Mouse (Mus musculus) heart, postnatal 14 days (tissue): Measurements from ENCODE around the gene Ccl19. TPM values are rescaled to one million over a fixed set of nuclear protein-coding genes. Genes with fewer than 3 reads are reported as not detected.
"Not testable (repeated sequence)": the region's sequence is repeated elsewhere in the genome, so short reads cannot be mapped to it uniquely, and the experiment has no call there.

Experiments used
- DNase-seq, 2 experiments: peaks; one replicate each; pipeline ENCODE4 v3.0.0; 2021 to 2022
- intact Hi-C: fragments of 180-260 bp; cut with DNase I; formaldehyde crosslinking; loops from one replicate; pipeline ENCODE4 v1.15.1; 2025
- long read RNA-seq, 2 experiments: library from polyadenylated mRNA; stranded (forward); transcript quantifications; one replicate each; pipeline ENCODE4 v2.0.0; 2021
- total RNA-seq, 2 experiments: library from RNA; stranded (reverse); gene quantifications; 2 replicates each; pipeline ENCODE4 v1.2.3; 2021

The Ccl19 gene
- total RNA-seq, result under 1 TPM; 0.50 to 0.66 TPM
- long read RNA-seq, experiment 1, result 0 reads
- long read RNA-seq, experiment 2, result 0 reads

DNA sequence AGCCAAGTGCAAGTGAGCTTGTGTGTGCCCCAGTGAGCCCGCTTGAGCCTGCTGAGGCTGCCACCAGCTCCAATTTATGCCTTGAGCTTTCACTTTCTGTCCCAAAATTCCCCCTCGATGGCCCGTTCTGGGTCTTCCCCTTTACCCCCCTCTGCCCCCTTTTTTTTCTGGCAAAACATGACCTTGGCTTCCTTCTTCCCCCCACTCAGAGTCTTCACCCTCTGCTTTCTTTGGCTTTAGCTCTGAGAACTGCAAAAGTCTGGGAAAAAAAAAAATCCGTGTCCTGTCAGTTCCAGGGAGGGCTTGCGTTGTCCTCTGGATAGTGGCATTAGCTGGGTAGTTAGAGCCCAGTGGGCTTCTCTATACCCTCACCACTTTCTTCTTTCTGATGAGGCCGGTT, at the start of gene Ccl19:
Gene Ccl19, minus strand, starts transcription at position 101 of the 400 bp plus-strand sequence.
- DNase-seq, intact Hi-C loops: not testable (repeated sequence)

GRCm38 (mm10) chr4:42773893-42774292, 17.5 kb upstream of the Ccl19 start, which contains the start of gene Ccl21a:
Gene Ccl21a (minus strand): TSS chr4:42773993.
- intact Hi-C loops, DNase-seq: not testable (repeated sequence)

- DNase-seq, intact Hi-C loops: not testable (repeated sequence)
These were observed 21.1 kb downstream of the Ccl19 start, which contains the start of gene 4930578G10Rik for GRCm38 (mm10) chr4:42735245-42735644. Gene 4930578G10Rik (plus strand): TSS chr4:42735545.

Other genes with a start within 250 kb of the Ccl19 start
- gene Fam205a2, start 228.4 kb downstream of the Ccl19 start, total RNA-seq, result not detected
- not detected for gene Gm10591, start 144.4 kb downstream of the Ccl19 start, total RNA-seq
- 1 to 10 TPM; 2.2 to 2.3 TPM for gene Gm2564, start 126.9 kb downstream of the Ccl19 start, total RNA-seq
- gene Ccl27b, start 101.3 kb downstream of the Ccl19 start, total RNA-seq, result not detected
- gene Il11ra2, start 94.7 kb downstream of the Ccl19 start, total RNA-seq, result not detected
- gene 4930578G10Rik, start 21.0 kb downstream of the Ccl19 start, total RNA-seq, result not detected
- gene Ccl21a, start 17.4 kb upstream of the Ccl19 start, total RNA-seq, result 10 to 100 TPM; 28.5 to 32.0 TPM
- gene Fam205a1, start 97.3 kb upstream of the Ccl19 start, total RNA-seq, result not detected
- gene Gm12394, start 100.2 kb upstream of the Ccl19 start, total RNA-seq, result not detected
- 1 to 10 TPM; 4.0 to 4.1 TPM for gene Fam205c, start 117.7 kb upstream of the Ccl19 start, total RNA-seq
- gene Phf24, start 160.1 kb upstream of the Ccl19 start, total RNA-seq, result 1 to 10 TPM; 6.0 to 8.4 TPM
- 10 to 100 TPM; 68.7 to 78.0 TPM for gene Dnajb5, start 193.2 kb upstream of the Ccl19 start, total RNA-seq
- not detected for gene 1700022I11Rik, start 213.0 kb upstream of the Ccl19 start, total RNA-seq
- gene Vcp, start 243.9 kb upstream of the Ccl19 start, total RNA-seq, result 100 to 1,000 TPM; 285 to 286 TPM